Mouse (Mus musculus) v-Abl transformed pro-B cells (cell line): ENCODE measurements around the gene Ngdn.
"Not testable (repeated sequence)": the region's sequence is repeated elsewhere in the genome, so short reads cannot be mapped to it uniquely, and the experiment has no call there.

Experiments used
- in situ Hi-C, 2 experiments: fragments of 400-800 bp; cut with MboI; formaldehyde crosslinking; loops; one replicate each; pipeline ENCODE4 v1.15.1; 2025; ENCODE audit not compliant: unreplicated experiment in 2 of 2

Gene Ngdn

DNA sequence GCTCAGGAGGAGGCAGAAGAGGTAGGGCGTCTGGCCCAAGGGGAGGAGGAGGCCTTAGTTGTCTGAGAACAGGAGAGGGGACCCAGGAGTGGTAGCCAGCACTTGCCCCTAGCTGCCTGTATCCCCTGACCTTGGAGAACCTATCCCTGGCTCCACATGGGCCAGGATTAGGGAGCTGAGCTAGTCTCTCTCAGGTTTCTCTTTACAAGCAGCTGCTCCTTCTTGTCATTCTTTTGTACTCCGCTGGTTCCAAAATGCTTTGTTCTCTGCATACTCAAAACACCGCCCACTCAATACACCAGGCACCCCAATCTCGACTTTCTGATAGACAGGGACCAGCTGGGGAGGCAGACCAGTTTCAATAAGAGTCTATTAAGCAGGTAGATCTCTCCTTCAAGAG, 18.0 kb upstream of the Ngdn start:
- in situ Hi-C loops = no loop called here

DNA sequence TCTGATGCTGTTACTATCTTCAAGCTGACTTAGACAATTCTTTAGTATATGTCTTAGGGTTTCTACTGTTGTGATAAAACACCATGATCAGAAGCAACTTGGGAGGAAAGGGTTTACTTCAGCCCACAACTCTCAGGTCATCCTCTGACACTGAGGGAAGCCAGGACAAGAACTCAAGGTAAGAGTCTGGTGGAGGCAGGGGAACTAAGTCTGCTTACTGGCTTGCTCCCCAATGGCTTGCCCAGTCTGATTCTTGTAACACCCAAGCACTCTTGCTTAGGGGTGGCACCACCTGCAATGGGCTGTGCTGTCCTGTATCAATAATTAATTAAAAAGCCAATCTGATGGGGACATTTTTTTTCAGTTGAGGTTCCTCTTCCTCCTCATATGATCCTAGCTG, 16.6 kb upstream of the Ngdn start:
- in situ Hi-C loops = no loop called here

DNA sequence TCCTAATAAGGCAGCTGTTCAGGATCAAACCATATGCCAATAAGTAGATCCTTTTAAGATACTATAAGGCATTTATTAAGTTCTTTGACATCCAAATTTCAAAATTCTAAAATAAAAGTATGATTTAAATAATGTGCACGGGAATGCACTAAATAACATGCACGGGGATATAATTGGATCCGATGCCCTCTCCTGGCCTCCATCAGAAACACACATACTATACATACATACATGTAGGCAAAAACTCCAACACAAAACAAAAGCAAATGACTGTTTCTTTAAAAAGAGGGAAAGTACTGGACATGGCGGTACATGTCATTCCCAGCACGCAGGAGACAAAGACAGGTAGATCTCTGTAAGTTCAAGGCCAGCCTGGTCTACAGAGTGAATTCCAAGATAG, 15.4 kb upstream of the Ngdn start:
- in situ Hi-C loops = not testable (repeated sequence)

DNA sequence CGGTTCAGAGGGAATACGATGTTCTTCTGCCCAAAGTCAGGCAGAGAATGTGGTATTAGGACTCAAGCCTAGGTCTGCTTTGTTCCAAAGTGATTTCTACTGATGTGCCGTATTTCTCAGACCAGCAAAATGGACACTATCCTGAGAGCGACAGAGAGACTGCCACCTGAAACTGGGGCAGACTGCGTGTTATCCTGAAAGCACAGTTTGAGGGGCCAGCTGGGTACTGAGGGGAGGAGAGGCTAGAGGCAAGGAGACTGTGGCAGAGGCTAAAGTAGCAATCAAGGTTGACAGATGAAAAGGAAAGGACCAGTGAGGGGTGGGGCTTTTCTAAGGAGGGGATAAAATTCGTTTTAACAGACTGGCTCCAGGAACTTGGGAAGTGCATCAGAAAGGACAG, 14.4 kb upstream of the Ngdn start:
- in situ Hi-C loops = no loop called here

DNA sequence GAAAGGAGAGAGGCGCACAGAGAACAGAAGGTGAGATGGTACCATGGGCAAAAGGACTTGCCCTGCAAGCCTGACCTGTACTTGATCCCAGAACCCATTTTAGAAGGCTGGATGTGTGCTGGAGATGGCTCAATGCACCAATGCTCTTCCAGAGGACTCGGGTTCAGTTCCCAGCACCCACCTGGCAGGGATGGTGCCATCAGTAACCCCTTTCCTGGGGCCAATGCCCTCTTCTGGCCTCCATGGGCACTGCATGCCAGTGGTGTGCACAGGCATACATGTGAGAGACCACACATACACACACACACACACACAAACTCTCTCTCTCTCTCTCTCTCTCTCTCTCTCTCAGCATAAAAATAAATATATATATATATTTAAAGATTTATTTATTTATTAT, 13.8 kb upstream of the Ngdn start:
- in situ Hi-C loops = no loop called here

DNA sequence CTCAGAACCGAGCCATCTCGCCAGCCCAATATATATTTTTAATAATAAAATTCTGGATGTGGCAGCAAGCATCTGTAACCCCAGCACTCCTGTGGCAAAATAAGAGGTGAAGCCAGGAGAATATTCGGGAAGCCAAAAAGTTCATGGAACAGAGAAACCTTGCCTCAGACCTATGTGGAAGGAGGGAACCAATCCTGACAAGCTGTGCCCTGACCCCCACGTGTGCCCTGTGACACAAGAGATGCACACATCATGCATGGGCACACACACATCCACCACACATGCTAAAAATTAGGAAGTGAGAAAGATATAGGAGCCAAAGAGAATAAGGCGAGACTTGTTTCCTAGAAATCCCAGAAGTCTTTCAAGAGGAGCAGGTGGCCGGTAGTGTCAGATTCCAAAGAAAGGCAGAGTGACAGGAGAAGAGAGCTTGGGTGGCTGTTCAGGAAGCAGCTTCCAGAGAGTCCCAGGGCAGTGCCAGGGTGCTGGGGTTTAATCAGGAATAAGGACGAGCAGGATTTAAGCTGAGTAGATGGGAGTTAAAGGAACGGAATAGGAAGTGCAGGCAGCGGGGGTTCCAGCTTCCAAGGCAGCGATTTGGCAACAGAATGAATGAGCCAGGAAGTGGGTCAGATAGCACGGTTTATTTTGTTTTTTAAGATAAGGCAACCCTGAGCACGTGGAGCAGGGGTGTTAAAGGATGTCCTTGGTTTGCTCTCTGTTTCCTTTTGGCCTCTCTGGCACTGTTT, 13.1 kb upstream of the Ngdn start:
- in situ Hi-C loops = no loop called here

DNA sequence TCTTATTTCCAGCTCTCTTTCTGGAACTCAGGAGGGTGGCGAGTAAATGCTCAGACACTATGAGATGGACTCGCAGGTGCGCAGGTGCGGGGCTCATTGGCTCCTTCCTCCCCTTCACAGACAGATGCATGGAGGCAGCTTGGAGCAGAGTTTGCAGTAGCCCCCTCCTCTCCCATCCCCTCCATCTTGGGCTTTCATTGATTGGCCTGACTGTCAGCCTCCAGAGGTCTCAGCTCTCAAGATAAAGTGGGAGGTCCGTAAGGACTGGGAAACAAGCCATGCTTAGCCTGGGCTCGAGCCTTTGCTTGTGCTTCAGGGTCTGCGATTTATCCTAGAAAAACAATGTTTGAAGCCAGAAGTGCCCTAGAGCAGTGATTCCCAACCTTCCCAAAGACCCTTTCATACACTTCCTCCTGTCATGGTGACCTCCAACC, 12.6 kb upstream of the Ngdn start:
- in situ Hi-C loops = no loop called here

DNA sequence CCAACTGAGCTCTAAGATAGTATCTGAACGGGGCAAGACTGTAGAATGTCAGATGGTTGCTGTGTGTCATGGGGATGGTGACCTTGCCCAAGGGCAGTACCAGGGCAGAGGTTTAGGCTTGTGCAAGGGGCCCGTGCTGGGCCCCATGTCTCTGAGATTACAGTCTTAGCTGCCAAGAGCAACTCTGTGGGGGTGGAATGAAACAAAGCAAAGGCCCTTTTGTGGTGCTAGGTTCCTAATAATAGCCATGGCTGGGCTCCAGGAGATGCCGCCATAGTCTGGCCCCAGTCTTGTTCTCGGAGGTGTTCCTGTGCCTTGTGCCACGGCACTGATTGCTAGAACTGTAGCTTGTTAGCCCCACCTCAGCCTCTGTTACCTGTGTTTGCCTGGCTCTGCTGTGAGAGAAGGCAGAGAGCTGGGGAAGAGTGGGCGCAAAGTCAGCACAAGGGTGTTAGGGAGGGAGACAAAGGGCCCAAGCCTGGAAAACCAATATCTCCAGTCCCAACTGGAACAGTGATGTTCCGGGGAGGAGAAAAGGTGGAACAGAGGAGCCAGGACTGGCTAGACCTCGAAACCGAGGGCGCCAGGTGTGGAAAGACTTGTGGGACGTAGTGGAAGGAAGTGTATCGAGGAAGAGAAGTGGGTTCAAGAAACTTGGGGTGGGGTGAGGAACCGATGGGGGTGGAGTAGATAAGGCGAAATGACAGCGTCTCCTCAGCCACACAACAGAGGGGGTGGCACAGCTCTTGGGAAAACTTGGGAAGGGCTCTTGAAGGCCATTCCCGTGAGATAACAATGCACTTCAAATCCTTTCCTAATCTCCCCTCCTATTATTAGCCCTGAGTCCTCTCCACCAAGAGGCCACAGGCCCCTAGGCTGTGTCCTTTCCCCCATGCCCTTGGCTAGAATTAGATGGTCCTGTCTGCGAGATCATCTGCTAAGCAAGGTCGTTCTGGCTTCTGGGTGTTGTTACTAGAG, 11.1 kb upstream of the Ngdn start:
- in situ Hi-C loops = no loop called here

DNA sequence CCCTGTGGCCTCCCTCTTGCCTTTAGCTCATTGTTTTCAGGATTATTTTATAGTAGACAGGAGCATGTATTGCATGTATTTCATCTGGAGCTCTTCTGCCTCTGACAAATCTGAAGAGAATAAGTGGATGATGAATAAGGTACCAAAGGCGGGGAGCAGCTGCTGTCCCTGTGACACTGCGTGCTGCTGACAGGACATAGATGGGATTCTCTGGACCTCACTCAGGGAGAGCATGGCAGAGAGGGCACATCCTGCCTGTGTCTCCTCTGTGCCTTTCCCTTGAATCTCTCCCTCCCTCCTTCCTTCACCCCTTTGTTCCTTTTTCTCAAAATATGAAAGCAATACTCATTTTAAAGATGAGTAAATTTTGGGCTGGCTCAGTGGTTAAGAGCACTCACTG, 9.7 kb upstream of the Ngdn start:
- in situ Hi-C loops = no loop called here

DNA sequence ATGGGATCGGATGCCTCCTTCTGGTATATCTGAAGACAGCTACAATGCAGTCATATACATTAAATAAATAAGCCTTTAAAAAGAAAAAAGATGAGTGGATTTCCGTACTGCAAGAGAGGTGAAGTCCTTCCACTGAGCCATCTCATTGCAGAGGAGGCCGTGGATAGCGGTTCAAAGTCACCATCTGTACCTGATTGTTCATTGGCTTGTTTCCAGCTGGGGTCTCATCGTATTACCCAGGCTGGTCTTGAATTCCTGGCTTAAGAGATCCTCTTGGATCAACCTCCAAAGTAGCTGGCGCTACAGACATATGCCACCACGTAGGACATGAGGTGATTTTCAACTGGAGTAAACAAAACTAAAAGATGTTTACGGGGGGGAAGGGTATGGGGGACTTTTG, 9.3 kb upstream of the Ngdn start:
- in situ Hi-C loops = no loop called here

DNA sequence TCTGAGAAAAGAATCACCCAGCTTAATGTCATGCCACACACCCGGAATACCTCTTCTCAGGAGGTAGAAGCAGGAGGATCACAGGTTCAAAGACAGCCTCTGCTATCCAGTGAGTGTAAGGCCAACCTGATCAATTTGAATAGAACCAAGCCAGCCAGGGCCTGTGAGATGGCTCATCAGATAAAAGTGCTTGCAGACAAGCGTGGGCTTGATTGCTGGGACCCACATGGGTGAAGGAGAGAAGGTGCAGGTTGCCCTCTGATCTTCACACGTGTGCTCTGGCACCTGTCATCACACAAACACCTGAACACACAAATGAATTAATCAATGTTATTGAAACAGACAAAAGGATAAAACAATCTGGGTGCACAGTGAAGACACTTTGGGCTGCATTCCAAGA, 8.7 kb upstream of the Ngdn start:
- in situ Hi-C loops = no loop called here

DNA sequence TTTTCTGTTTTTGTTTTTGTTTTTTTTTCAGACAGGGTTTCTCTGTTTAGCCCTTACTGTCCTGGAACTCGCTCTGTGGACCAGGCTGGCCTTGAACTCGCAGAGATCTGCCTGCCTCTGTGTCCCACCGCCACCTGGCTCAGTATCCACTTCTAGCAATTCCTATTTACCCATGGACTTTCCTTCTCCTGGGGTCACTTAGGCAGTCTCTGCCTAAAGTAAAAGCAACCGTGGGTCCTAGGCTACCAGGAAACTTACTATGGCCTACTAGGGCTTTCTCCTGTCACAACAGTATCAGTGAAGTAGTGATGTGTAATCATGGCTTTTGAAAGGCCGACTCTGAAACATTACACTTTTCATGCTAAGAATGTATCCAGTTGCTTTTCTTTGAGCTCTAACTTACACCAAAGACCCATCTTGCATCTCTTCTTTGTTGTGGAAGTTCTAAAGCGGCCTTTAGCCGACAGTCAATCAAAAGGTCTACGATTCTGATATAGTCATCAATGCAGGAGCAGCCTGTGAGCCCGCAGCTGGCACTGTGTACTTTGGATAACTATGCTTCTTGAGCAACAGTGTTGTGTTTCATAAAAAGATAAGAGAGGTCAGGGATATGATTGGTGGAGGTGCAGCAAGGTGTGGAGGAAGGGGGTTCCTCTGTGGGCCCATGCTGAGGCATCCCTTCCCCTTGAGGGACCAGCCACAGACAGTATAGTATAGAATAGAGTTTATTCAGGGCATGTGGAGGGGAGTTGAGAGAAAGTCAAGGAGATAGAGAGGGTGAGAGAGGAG, 7.9 kb upstream of the Ngdn start:
- in situ Hi-C loops = no loop called here

DNA sequence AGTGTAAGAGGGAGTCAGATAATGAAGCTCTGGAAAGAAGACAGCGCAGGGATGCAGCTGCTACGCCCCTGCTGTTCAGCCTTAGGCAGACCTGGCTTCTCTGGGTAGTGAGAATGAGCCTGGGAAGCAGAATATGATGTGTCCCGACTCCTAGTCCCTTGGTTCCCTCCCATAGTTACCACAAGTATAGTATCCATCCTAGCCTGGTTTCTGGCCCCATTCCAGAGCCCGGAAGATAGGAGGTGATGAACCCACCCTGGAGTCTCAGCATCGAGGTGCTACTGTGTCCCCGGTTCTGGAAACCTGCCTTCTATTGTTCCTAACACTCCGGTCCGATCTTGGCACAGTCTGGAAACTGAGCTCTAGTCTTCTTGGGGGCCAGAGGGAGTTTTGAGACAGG, 6.8 kb upstream of the Ngdn start:
- in situ Hi-C loops = no loop called here

DNA sequence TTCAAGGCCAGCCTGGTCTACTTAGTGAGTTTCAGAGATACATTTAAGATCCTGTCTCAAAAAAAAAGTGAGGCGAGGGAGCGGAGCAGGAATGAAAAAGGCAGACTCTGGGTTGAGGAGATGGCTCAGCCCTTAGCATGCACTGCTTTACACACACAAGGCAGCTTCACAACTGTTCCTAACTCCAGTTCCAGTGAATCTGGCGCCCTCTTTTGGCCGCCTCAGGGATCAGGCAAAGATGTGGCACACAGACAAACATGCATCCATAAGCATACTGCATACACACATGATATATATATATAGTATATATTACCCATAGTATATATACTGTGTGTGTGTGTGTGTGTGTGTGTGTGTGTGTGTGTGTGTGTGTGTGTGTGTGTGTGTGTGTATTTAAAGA, 4.1 kb upstream of the Ngdn start:
- in situ Hi-C loops = loop anchor here (5.0 to 10.0 kb wide), 5 partner anchors 84 to 296 kb away; partner anchors contain the start of genes Cebpe (in 1 of the 2), Pabpn1 (in 1 of the 2), Thtpa (in 1 of the 2) and Zfhx2 (in 1 of the 2)

DNA sequence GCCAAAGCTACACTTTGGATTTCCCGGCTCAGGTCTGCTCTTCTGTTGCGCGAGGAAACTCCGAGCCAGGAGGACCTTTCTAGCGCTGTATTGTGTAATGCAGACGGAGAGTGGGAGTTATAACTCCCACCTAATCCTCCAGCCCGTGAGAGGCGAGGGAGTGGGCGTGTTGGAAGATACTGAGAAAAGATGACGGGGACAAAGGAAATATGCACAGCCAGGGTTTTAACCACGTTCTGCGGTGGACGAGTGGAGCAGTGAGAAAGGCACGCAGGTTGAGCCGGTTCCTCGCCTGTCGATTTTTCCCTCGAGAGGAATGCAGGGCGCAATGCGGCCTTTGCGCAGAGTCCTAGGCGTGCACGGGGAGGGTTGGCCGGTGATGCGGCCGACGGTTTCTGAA, 663 bp upstream of the Ngdn start:
- in situ Hi-C loops = loop anchor here (5.0 to 10.0 kb wide), 5 partner anchors 80 to 300 kb away; partner anchors contain the start of genes Cebpe (in 1 of the 2), Pabpn1 (in 1 of the 2), Thtpa (in 1 of the 2) and Zfhx2 (in 1 of the 2)

DNA sequence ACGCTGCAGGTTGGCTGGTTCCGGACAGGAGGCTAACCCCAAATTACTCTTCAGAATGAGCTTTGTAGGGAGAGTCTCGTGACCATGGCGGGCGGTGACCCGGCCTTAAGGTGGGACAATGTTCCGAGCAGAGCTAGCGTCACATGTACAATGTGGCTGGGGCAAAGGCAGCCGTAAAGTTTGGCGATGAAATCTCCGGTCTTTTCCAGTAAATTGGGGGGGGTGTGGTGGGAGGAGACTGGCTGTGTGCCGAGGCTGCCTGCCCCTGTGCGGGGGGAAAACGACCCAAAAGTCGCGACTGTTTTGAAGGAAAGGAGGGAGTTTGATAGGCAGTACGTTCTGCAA, 485 bp downstream of the Ngdn start:
- in situ Hi-C loops = loop anchor here (10.0 kb wide), 3 partner anchors 79 to 301 kb away; partner anchors contain the start of genes Cebpe (in 1 of the 2), Pabpn1 (in 1 of the 2), Thtpa (in 1 of the 2) and Zfhx2 (in 1 of the 2)

DNA sequence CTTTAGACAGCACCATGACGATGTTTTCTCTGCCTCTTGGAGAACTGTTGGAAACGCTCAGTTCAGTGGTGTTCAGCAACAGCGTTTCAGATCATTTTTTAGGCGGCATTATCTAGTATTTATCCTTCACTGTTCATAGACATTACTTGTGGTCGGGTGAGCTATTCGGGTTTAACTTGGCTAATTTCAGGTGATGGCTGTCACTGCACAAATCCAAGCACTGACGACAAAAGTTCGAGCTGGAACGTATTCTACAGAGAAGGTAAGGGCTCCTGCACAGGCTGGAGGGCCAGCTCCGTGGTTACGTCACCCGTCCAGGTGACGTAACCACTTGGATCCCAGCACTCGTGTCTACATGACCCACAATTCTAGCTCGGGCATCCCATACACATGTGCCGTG, 1.6 kb downstream of the Ngdn start:
- in situ Hi-C loops = loop anchor here (10.0 kb wide), 3 partner anchors 78 to 302 kb away; partner anchors contain the start of genes Cebpe (in 1 of the 2), Pabpn1 (in 1 of the 2), Thtpa (in 1 of the 2) and Zfhx2 (in 1 of the 2)

DNA sequence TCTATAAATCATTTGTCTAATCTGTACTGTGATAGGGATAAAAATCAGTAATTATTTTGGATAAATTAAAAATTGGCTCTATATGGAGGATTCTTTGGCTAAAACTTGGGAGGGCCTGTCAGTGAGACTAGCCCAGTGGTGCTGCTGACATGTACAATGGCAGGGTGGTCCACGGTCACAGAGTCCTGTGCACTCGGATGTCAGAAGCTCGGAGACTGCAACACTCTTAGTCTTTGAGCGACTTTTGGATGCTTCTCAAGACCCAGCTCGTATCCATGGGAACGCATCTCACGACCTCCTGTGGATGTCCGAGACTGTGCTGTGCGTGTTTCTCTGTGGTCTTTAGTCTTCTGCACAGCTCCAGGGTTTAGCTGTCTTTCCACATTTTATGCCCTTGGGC, 5.1 kb downstream of the Ngdn start:
- in situ Hi-C loops = no loop called here

DNA sequence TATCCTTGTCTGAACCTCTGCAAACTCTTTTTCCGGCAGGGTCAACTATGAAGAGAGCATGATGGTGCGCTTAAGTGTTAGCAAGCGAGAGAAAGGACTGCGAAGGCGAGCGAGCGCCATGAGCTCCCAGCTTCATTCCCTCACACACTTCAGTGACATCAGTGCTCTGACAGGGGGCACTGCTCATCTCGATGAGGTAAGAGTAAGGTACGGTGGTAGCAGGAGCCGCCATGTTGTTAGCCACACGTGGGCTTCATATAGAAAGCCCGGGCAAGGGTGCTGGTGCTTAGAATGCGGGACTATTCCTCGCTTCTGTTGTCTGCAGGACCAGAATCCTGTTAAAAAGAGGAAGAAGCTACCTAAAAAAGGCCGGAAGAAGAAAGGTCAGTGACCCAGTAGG, 7.8 kb downstream of the Ngdn start:
- in situ Hi-C loops = no loop called here

DNA sequence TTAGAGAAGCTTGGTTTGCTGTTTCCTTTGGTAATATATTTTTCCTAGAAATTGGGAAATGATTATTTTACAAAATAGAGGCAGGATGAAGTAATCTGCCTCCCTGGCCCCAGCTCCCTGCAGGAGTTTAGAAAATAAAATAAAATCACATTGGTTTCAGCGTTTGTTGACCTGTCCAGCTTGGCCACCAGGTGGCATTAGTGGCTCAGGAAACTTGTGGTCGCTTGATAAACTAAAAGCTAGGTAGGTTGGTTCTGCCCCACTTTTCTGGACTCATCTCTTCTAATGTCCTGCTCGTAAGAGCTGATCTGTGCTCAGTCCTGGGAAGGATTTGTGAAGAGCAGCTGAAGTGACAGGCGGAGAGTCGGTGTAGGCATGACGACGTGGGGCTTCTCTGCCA, 9.0 kb downstream of the Ngdn start:
- in situ Hi-C loops = no loop called here
